Mouse (Mus musculus): Measurements from ENCODE around the gene Slc39a2. TPM values are rescaled to one million over a fixed set of nuclear protein-coding genes. Genes with fewer than 3 reads are reported as not detected.

Gene Slc39a2
- polyA plus RNA-seq, 1 experiment from 2014 or later = 0.57 TPM

- Histone ChIP-seq H3K9ac (ENCODE audit: low read depth, low read length) (no peak overlapping the region), H3K27ac (ENCODE audit: low read depth, low read length) (no peak overlapping the region), H3K9me3 (ENCODE audit: control insufficient read depth) (no peaks in the 10 kb centered on the region), H3K4me3 (ENCODE audit: low read depth, low read length) (no peak overlapping the region), H3K36me3 (ENCODE audit: control insufficient read depth, insufficient read depth) (peaks cover 22% of the 10 kb centered on the region), H3K27me3 (replicated peaks; ENCODE audit: control insufficient read depth, insufficient read depth, low read length) (no peaks in the 10 kb centered on the region), H3K4me1 (replicated peaks; ENCODE audit: control insufficient read depth, insufficient read depth, low read length) (no peaks in the 10 kb centered on the region), H3K4me2 (replicated peaks; ENCODE audit: low read depth) (peak overlapping the region; percentile 35; the same call in 1 of the 2 replicates)
- TF ChIP-seq CTCF (IDR thresholded peaks at IDR 0.05; ENCODE audit: low read depth) = no peak
- WGBS = 44% methylated on average over 6 of the region's 6 CpGs
- no peak for ATAC-seq
These were observed 3.3 kb downstream of the Slc39a2 start for GRCm38 (mm10) chr14:51896019-51896418.

GRCm38 (mm10) chr14:51896539-51897170 lies 4.0 kb downstream of the Slc39a2 start:
- peak; percentile 55 for ATAC-seq
- 46% methylated on average over 8 of the region's 8 CpGs for WGBS
- H3K27ac ChIP-seq (ENCODE audit: low read depth, low read length) = no peak overlapping the region

GRCm38 (mm10) chr14:51899351-51899750 lies 6.7 kb downstream of the Slc39a2 start:
- Histone ChIP-seq H3K9me3 (ENCODE audit: control insufficient read depth) (no peaks in the 10 kb centered on the region), H3K27ac (ENCODE audit: low read depth, low read length) (no peak overlapping the region), H3K27me3 (replicated peaks; ENCODE audit: control insufficient read depth, insufficient read depth, low read length) (no peaks in the 10 kb centered on the region), H3K36me3 (ENCODE audit: control insufficient read depth, insufficient read depth) (peaks cover 6% of the 10 kb centered on the region; the same call in 1 of the 2 replicates), H3K4me3 (ENCODE audit: low read depth, low read length) (no peak overlapping the region), H3K4me1 (replicated peaks; ENCODE audit: control insufficient read depth, insufficient read depth, low read length) (no peaks in the 10 kb centered on the region), H3K9ac (ENCODE audit: low read depth, low read length) (no peak overlapping the region), H3K4me2 (replicated peaks; ENCODE audit: low read depth) (no peak overlapping the region)
- no peak for ATAC-seq
- 91% methylated on average over 1 of the region's 1 CpGs for WGBS
- no peak for TF ChIP-seq CTCF (IDR thresholded peaks at IDR 0.05; ENCODE audit: low read depth)

More at GRCm38 (mm10) chr14:51896539-51897170, 4.0 kb downstream of the Slc39a2 start:
- TF ChIP-seq CTCF (IDR thresholded peaks at IDR 0.05; ENCODE audit: low read depth) = no peak
- Histone ChIP-seq H3K4me1 (replicated peaks; ENCODE audit: control insufficient read depth, insufficient read depth, low read length) (no peaks in the 10 kb centered on the region), H3K27me3 (replicated peaks; ENCODE audit: control insufficient read depth, insufficient read depth, low read length) (no peaks in the 10 kb centered on the region), H3K9me3 (ENCODE audit: control insufficient read depth) (no peaks in the 10 kb centered on the region), H3K9ac (ENCODE audit: low read depth, low read length) (no peak overlapping the region), H3K4me2 (replicated peaks; ENCODE audit: low read depth) (0 out of 2 replicates have a peak overlapping the region, but pooled peaks have one; percentile 35), H3K36me3 (ENCODE audit: control insufficient read depth, insufficient read depth) (peaks cover 15% of the 10 kb centered on the region), H3K4me3 (ENCODE audit: low read depth, low read length) (no peak overlapping the region)

- Histone ChIP-seq H3K4me3 (ENCODE audit: low read depth, low read length) (no peak overlapping the region), H3K9me3 (ENCODE audit: control insufficient read depth) (no peaks in the 10 kb centered on the region), H3K4me1 (replicated peaks; ENCODE audit: control insufficient read depth, insufficient read depth, low read length) (no peaks in the 10 kb centered on the region), H3K9ac (ENCODE audit: low read depth, low read length) (no peak overlapping the region), H3K4me2 (replicated peaks; ENCODE audit: low read depth) (no peak overlapping the region), H3K36me3 (ENCODE audit: control insufficient read depth, insufficient read depth) (0 out of 2 replicates have a peak, but pooled peaks cover 7% of the 10 kb centered on the region), H3K27ac (ENCODE audit: low read depth, low read length) (no peak overlapping the region), H3K27me3 (replicated peaks; ENCODE audit: control insufficient read depth, insufficient read depth, low read length) (no peaks in the 10 kb centered on the region)
- TF ChIP-seq CTCF (IDR thresholded peaks at IDR 0.05; ENCODE audit: low read depth) = peak; percentile 95
- 0 out of 2 replicates have a peak, but pooled peaks have one; percentile 50 for ATAC-seq
- WGBS = 51% methylated on average over 9 of the region's 9 CpGs
These were observed 10.4 kb downstream of the Slc39a2 start for GRCm38 (mm10) chr14:51902806-51903710.

GRCm38 (mm10) chr14:51903782-51904181 lies 11.1 kb downstream of the Slc39a2 start:
- no peak for TF ChIP-seq CTCF (IDR thresholded peaks at IDR 0.05; ENCODE audit: low read depth)
- no peaks in the 10 kb centered on the region for H3K27me3 ChIP-seq (replicated peaks; ENCODE audit: control insufficient read depth, insufficient read depth, low read length)
- 49% methylated on average over 9 of the region's 9 CpGs for WGBS
- no peak overlapping the region for H3K27ac ChIP-seq (ENCODE audit: low read depth, low read length)
- H3K4me1 ChIP-seq (replicated peaks; ENCODE audit: control insufficient read depth, insufficient read depth, low read length) = no peaks in the 10 kb centered on the region
- H3K9ac ChIP-seq (ENCODE audit: low read depth, low read length) = no peak overlapping the region
- H3K4me3 ChIP-seq (ENCODE audit: low read depth, low read length) = no peak overlapping the region
- H3K4me2 ChIP-seq (replicated peaks; ENCODE audit: low read depth) = no peak overlapping the region
- ATAC-seq = no peak
- no peaks in the 10 kb centered on the region for H3K9me3 ChIP-seq (ENCODE audit: control insufficient read depth)
- peaks cover 7% of the 10 kb centered on the region; the same call in 1 of the 2 replicates for H3K36me3 ChIP-seq (ENCODE audit: control insufficient read depth, insufficient read depth)

- peak; percentile 63 for TF ChIP-seq CTCF (IDR thresholded peaks at IDR 0.05; ENCODE audit: low read depth)
- ATAC-seq = no peak
- Histone ChIP-seq H3K4me2 (replicated peaks; ENCODE audit: low read depth) (no peak overlapping the region), H3K9me3 (ENCODE audit: control insufficient read depth) (no peaks in the 10 kb centered on the region), H3K4me3 (ENCODE audit: low read depth, low read length) (no peak overlapping the region), H3K27ac (ENCODE audit: low read depth, low read length) (no peak overlapping the region), H3K27me3 (replicated peaks; ENCODE audit: control insufficient read depth, insufficient read depth, low read length) (no peaks in the 10 kb centered on the region), H3K4me1 (replicated peaks; ENCODE audit: control insufficient read depth, insufficient read depth, low read length) (no peaks in the 10 kb centered on the region), H3K9ac (ENCODE audit: low read depth, low read length) (no peak overlapping the region), H3K36me3 (ENCODE audit: control insufficient read depth, insufficient read depth) (peaks cover 9% of the 10 kb centered on the region; the same call in 1 of the 2 replicates)
- 68% methylated on average over 7 of the region's 7 CpGs for WGBS
These were observed 12.0 kb downstream of the Slc39a2 start for GRCm38 (mm10) chr14:51904706-51905105.
